Mouse (Mus musculus) bone marrow macrophage, adult 2 months (primary cell): ENCODE results near the gene Srarp. TPM values are rescaled to one million over a fixed set of nuclear protein-coding genes. Genes with fewer than 3 reads are reported as not detected.

ENCODE experiments used
- H3K27ac ChIP-seq: 2 replicates; pipeline ENCODE4 v1.5.1; 2012; ENCODE audit warnings: low read depth, low read length; ENCODE audit not compliant: insufficient read depth
- H3K4me1 ChIP-seq: 2 replicates; pipeline ENCODE4 v1.6.1; 2012; ENCODE audit warnings: low read length; ENCODE audit not compliant: control insufficient read depth, insufficient read depth
- H3K4me3 ChIP-seq: 2 replicates; pipeline ENCODE4 v1.5.1; 2012; ENCODE audit warnings: mild to moderate bottlenecking, low read length, moderate library complexity; ENCODE audit not compliant: insufficient read depth
- CTCF ChIP-seq: IDR thresholded peaks from 2 replicates; pipeline ENCODE4 v1.5.1; 2012; ENCODE audit warnings: low read depth, mild to moderate bottlenecking, low read length, moderate library complexity
- POLR2A ChIP-seq: IDR thresholded peaks from 2 replicates; pipeline ENCODE4 v1.6.1; 2012; ENCODE audit warnings: mild to moderate bottlenecking, low read depth, low read length, borderline replicate concordance
- polyA plus RNA-seq: library from polyadenylated mRNA; stranded (reverse); fragments of >200 nt; gene quantifications from 2 replicates; pipeline ENCODE4 v1.2.4, GENCODE M21; 2012; ENCODE audit not compliant: missing spikeins, insufficient read depth, insufficient read length

Gene Srarp
- polyA plus RNA-seq, result not detected in 2 replicates

DNA sequence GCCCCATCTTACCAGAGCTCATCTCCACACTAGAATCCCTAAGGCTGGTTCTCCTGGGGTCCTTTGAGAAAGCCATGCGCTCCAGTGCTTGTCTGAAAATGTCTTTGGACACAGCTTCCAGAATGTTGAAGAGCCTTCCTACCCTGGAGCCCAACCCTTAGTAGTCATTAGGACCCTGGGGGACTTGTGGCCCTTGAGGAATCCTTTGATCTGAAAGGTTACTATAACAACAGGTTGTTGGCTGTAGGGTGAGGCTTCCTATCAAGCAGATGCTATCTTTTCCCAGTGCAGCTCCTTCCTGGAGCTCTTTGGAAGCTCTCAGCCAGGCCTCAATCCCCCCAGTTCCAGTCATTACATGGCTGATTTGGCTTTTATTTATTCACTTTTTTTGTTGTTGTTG lies at the start of gene Srarp:
Gene Srarp, minus strand, starts transcription at position 132 of the 400 bp plus-strand sequence.
- Histone ChIP-seq H3K4me1 (peaks cover 3% of the 10 kb centered on the region; the same call in 1 of the 2 replicates), H3K27ac (no peak within 1 kb of the TSS), H3K4me3 (no peak within 1 kb of the TSS)
- no peak for TF ChIP-seq CTCF
- no peak for TF ChIP-seq POLR2A

DNA sequence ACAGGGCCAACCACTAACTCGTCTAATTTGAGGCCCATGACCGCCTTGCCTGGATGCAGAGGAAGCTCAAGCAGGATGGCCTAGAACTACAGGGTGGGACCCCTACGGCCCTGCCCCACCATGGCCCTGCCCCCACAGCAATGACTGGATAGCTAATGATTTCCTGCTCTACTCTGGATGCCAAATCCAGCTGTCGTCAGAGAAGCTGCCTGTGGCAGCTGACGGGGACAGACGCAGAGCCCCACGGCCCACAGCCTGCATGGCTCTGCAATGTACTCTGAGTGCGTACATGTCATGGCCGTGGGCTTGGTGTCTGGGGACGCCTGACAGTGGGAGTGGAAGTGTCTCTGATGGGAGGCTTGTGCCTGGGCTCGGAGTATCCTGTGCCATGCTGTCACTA lies 48.2 kb upstream of the Srarp start:
- H3K4me1 ChIP-seq, result no peaks in the 10 kb centered on the region
- no peak overlapping the region for H3K27ac ChIP-seq
- TF ChIP-seq POLR2A (no peak), CTCF (no peak)
- H3K4me3 ChIP-seq, result no peak overlapping the region

DNA sequence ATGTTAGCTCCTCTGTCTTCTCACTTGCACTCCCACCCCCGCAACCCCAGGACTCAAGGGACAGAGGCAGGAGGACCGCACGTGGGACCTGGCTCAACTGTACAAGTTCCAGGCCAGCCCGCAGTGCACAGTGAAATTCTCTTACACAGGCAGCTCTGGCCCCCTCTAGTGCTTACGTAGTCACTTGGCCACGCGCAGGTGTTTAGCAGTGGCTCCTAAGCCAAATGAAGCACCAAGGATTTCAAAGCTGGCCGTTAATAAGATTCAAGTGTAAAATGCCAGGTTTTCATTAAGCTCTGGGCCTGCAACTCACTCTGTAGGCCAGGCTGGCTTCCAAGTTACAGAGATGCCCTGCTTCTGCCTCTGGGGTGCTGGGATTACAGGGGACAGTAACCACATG lies 43.5 kb upstream of the Srarp start:
- Histone ChIP-seq H3K4me3 (no peak overlapping the region), H3K4me1 (peaks cover 14% of the 10 kb centered on the region), H3K27ac (no peak overlapping the region)
- TF ChIP-seq CTCF (no peak), POLR2A (no peak)

DNA sequence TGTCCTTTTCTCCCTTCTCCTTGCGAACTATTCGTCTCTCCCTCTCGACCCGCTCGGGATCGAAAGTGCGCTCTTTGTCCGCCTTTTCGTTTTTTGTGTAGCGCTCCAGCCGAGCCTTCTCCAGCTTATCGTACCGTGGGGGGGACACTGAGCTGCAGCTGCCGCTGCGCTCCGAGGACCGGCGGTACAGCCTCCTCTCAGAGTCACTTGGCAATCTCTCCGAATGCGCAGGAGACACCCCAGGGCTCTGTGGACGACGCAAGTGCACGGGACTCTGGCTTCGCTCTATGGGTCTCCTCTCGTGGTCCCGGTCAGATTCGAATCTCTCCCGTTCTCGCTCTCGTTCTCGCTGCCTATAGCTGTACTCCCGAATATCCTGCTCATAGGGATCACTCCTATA lies 42.9 kb upstream of the Srarp start:
- TF ChIP-seq CTCF, result no peak
- TF ChIP-seq POLR2A, result no peak
- H3K4me3 ChIP-seq, result no peak overlapping the region
- H3K4me1 ChIP-seq, result peaks cover 14% of the 10 kb centered on the region
- H3K27ac ChIP-seq, result peak overlapping the region; percentile 86

DNA sequence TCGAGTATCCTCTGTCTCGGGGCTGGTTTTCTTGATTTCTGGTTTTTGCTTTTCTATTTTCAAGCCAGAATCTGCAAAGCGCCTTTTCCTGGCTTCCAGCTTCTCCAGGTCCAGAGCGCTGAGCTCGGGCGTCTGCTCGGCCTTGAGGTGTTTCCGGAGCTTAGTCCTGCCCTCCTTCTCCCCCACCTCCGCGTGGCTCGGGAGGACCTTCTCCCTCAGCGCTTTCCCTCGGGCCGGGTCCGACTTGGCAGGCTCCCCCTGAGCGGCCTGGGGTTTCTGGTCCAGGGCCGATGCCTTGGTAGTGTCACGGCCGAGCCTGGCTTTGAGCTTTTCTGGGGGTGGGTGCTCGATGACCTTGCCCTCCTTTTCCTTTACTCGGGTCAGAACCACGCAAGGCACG lies 42.3 kb upstream of the Srarp start:
- TF ChIP-seq CTCF (no peak), POLR2A (no peak)
- Histone ChIP-seq H3K27ac (peak overlapping the region; percentile 86), H3K4me3 (no peak overlapping the region), H3K4me1 (peaks cover 14% of the 10 kb centered on the region)

DNA sequence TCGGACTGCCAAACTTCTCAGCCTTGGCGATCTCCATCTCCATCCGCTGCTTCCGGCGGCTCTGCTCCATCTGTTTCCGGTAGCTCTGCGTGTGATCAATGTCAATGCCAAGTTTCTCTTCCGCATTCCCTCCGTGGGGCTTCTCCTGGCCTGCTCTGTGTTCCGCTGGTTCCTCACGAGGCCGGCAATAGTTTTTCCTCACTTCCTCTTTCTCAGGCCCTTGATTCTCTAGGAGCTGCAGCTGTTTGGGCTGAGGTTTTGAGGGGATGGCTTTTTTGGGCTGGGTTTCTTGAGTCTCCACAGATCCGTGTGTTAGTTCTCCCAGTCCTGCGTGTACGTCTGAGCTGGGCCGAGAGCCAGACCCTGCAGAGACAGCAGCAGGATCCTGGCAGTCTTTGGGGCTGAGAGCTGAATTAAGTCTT lies 41.8 kb upstream of the Srarp start:
- TF ChIP-seq CTCF, result no peak
- no peak for TF ChIP-seq POLR2A
- Histone ChIP-seq H3K27ac (peak overlapping the region; percentile 86), H3K4me3 (no peak overlapping the region), H3K4me1 (peaks cover 14% of the 10 kb centered on the region)

DNA sequence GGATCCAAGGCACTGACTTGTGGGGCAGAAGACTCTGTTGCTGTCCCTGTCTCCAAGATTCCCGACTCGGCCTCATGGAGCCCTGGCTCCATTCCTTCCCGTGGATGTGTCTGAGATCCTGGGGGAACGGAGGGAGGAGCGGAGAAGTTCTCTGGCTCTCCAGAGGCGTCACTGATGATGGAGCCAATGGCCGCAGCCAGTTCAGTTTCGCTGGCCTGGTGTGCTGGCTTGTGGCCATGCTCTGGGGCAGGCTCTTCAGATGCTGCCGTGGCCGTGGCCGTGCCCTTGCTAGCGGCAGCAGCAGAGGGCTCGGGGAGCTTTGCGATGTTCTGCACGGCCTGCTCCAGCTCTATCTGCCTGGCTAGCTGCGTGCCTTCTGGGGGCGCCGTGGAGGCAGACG lies 38.5 kb upstream of the Srarp start:
- no peak for TF ChIP-seq POLR2A
- no peak for TF ChIP-seq CTCF
- no peak overlapping the region for H3K27ac ChIP-seq
- H3K4me1 ChIP-seq, result peaks cover 14% of the 10 kb centered on the region
- no peak overlapping the region for H3K4me3 ChIP-seq

DNA sequence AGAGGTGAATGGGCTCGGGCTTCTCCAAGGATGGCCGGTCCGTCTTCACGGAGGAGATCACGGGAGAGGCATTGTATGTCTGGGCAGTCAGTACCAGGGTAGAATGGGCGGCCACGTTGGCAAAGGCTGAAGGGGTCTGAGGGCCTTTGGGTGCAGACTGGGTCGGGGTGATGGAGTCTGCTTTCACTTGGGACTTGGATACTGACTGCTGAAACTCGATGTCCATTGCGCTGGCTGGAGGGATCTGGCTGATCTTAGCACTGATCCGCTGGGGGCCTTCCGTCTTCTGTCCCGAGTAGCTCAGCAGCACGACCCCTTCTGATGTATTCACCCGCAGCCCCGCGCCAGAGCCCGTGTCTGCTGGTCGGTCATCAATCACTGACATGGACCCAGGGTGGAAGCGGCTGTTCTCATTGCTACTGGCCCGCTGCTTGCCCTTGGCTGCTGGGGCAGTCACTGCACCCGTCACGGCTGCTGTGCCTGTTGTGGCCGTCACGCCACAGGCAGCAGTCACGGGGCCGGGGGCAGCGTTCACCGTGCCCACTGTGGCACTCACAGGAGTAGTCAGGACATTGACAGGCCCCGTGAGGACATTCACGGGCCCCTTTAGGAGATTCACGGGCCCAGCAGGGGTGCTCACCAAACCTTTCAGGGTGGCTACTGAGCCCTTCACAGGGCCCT lies 36.9 kb upstream of the Srarp start:
- no peak overlapping the region for H3K4me3 ChIP-seq
- no peak overlapping the region for H3K27ac ChIP-seq
- TF ChIP-seq POLR2A, result no peak
- TF ChIP-seq CTCF, result no peak
- H3K4me1 ChIP-seq, result peaks cover 6% of the 10 kb centered on the region

DNA sequence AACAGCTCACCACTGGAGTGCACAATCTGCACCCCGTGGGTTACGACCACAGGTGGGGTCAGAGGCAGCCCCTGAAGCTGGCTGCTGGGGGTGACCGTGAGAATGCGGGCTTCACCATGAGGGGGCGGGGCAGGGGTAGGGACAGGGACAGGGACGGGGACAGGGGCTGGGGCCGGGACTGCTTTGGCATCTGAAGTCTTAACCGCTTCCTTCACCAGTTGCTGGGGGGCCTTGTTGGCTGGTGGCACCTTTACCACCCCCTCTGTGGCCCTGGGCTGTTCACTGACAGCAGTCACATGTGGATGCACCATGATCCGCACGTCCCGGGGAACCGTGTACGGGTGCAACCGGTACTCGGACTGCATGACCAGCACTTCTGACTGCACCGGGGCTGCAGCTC lies 35.6 kb upstream of the Srarp start:
- Histone ChIP-seq H3K4me3 (no peak overlapping the region), H3K4me1 (no peaks in the 10 kb centered on the region), H3K27ac (no peak overlapping the region)
- TF ChIP-seq POLR2A, result no peak
- TF ChIP-seq CTCF, result no peak

DNA sequence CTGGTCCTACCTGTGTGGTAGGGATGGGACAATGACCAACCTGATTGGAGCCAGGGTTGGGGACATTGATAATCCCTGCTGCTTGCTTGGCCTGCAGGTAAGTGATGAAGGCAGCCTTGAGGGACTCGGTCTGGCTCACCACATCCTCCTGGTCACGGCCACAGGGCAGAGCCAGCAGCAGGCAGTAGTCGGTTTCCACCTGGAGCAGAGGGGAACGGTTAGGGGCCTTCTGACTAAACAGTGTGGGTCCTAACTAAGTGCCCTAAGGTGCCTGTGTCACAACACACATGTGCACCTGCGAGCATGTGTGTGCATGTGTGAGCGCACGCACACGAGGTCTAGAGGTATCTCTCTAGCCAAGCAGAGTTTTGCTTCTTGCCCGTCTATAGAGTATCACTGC lies 33.4 kb upstream of the Srarp start:
- no peak for TF ChIP-seq CTCF
- TF ChIP-seq POLR2A, result no peak

DNA sequence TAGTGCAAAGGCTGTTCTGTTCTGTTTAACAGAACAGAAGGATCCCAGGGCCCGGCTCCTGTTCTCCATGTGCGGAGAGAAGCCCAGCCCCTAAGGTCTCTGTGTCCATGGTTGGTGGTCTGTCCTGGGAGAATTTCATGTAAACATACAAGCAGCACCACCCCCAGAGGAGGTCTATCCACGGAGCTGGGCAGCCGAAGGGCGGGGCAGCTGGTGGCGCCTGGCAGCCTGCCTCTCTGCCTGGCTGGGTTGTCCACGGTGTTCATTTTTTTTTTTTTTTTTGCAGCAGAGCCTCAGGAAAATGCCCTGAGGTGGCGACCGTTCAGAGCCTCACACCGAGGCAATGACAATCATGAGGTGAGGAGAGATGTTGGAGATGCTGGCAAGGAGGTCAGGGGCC lies 32.7 kb upstream of the Srarp start:
- Histone ChIP-seq H3K4me3 (no peak overlapping the region), H3K27ac (no peak overlapping the region)
- TF ChIP-seq POLR2A (no peak), CTCF (no peak)

More for the DNA sequence above, 33.4 kb upstream of the Srarp start:
- H3K4me1 ChIP-seq, result no peaks in the 10 kb centered on the region
- H3K4me3 ChIP-seq, result no peak overlapping the region
- H3K27ac ChIP-seq, result no peak overlapping the region

DNA sequence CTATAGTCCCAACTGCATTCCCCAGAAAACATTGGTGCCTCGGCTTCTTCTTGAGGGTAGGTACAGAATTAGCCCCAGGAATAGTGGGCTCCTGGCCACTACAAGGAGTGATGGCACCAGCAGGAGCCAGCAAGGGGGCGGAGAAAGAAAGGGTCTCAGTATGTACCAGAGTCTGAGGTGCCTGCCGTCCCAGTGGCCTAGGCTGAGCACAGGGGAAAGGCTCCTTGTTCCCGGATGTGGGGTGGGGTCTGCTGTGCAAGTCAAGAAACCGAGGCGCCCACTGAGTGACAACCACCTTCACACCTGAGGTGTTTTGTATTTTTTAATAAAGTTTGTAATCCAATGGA lies 31.6 kb upstream of the Srarp start:
- Histone ChIP-seq H3K4me1 (no peaks in the 10 kb centered on the region), H3K4me3 (no peak overlapping the region), H3K27ac (no peak overlapping the region)
- no peak for TF ChIP-seq POLR2A
- TF ChIP-seq CTCF, result no peak

More for the DNA sequence above, 32.7 kb upstream of the Srarp start:
- no peaks in the 10 kb centered on the region for H3K4me1 ChIP-seq
